Comparison of ENCODE assay signal across 11 mouse cellular contexts in genomic region chr13:52113549-52113948, GRCm38 (mm10).
DNase-seq lines count a peak whose midpoint lies in the region; ATAC-seq lines count a peak whose summit lies in the region.
"Had no signal": no experiment of that assay in that cellular context is flagged by ENCODE, and none has a peak within 500 bp of the region (broad histone marks: within the 10 kb centered on the region; RNA-seq: fewer than 3 reads in every experiment).

No protein-coding gene starts in this region.

- WGBS in forebrain, embryonic 14.5 days, result 38% methylated on average over 8 of the region's 8 CpGs

- H3K9ac ChIP-seq in forebrain, embryonic 14.5 days (ENCODE audit: low read length), result no peak overlapping the region
- H3K9ac ChIP-seq: liver, embryonic 13.5 days; stomach, embryonic 15.5 days had no signal

- no peaks in the 10 kb centered on the region for H3K27me3 ChIP-seq in forebrain, embryonic 14.5 days (replicated peaks; ENCODE audit: control insufficient read depth, insufficient read depth, low read length)
- H3K27me3 ChIP-seq: liver, embryonic 13.5 days; stomach, embryonic 15.5 days had no signal

- no peaks in the 10 kb centered on the region for H3K36me3 ChIP-seq in forebrain, embryonic 14.5 days (ENCODE audit: control insufficient read depth, insufficient read depth, low read length)
- H3K36me3 ChIP-seq: liver, embryonic 13.5 days; stomach, embryonic 15.5 days had no signal

- peaks cover 14% of the 10 kb centered on the region for H3K4me1 ChIP-seq in forebrain, embryonic 14.5 days (ENCODE audit: control insufficient read depth, insufficient read depth, low read length)
- H3K4me1 ChIP-seq: liver, embryonic 13.5 days; stomach, embryonic 15.5 days had no signal

- peak; percentile 62; the same call in 1 of the 2 replicates for ATAC-seq in forebrain, embryonic 14.5 days
- ATAC-seq in inflammation-experienced regulatory T-cells, adult 6 months, result no peak

- H3K4me3 ChIP-seq in forebrain, embryonic 14.5 days (ENCODE audit: low read depth, low read length), result no peak overlapping the region
- H3K4me3 ChIP-seq: liver, embryonic 13.5 days; myocyte; stomach, embryonic 15.5 days had no signal

- intact Hi-C loops in heart, postnatal 10 days (cut with DNase I), result no loop called here
- intact Hi-C loops in left cerebral cortex, postnatal 14 days (cut with DNase I), result no loop called here

- H3K4me2 ChIP-seq in forebrain, embryonic 14.5 days (ENCODE audit: low read length), result no peak overlapping the region
- H3K4me2 ChIP-seq: liver, embryonic 13.5 days; stomach, embryonic 15.5 days had no signal

- no peaks in the 10 kb centered on the region for H3K9me3 ChIP-seq in forebrain, embryonic 14.5 days (replicated peaks; ENCODE audit: control insufficient read depth, low read length)
- H3K9me3 ChIP-seq: liver, embryonic 13.5 days; stomach, embryonic 15.5 days had no signal

- peak; percentile 9 for DNase-seq in heart, postnatal 4 days
- DNase-seq in heart, postnatal 10 days, result no peak
- peak; percentile 16 for DNase-seq in adipocyte (ENCODE audit: low spot score)
- peak; percentile 70 for DNase-seq in forebrain, embryonic 14.5 days (ENCODE audit: low spot score)
- peak; percentile 23 to 52 for DNase-seq in left cerebral cortex, postnatal 14 days (ENCODE audit: low spot score in 2 of 2)
- no peak for DNase-seq in spleen, postnatal 10 days (ENCODE audit: low spot score in 2 of 2)
- DNase-seq in yolk sac, embryonic 10.5 days (ENCODE audit: low spot score), result no peak
- DNase-seq: liver, embryonic 13.5 days had no signal

- no peak overlapping the region for H3K27ac ChIP-seq in forebrain, embryonic 14.5 days (ENCODE audit: low read depth, low read length)
- H3K27ac ChIP-seq: liver, embryonic 13.5 days; stomach, embryonic 15.5 days had no signal

Comparison
In these comparisons a context has a peak if more than half of its experiments do, and no peak if none do; other contexts are left out.
1. DNase-seq: peak in heart, postnatal 4 days (single experiment), adipocyte (single experiment), forebrain, embryonic 14.5 days (single experiment) and left cerebral cortex, postnatal 14 days (2 of 2); none in heart, postnatal 10 days (0 of 2), spleen, postnatal 10 days (0 of 2) and yolk sac, embryonic 10.5 days (single experiment).